Mouse (Mus musculus) limb, embryonic 14.5 days (tissue): ENCODE measurements around the gene Zbed3. TPM values are rescaled to one million over a fixed set of nuclear protein-coding genes. Genes with fewer than 3 reads are reported as not detected.
A peak's percentile ranks its signal among the peaks of the same experiment; 100 is the strongest.

Source experiments
- ATAC-seq: fragments of 200-750 bp; cut with Nextera tagmentation; 2 replicates; pipeline ENCODE4 v1.8.0; 2017; ENCODE audit warnings: low read depth, moderate number of reproducible peaks, moderate TSS enrichment; ENCODE audit not compliant: low FRiP score
- DNase-seq: peaks from one replicate; pipeline ENCODE4 v3.0.0-alpha.2; 2015; ENCODE audit warnings: low spot score
- H3K27ac ChIP-seq: fragments of 300-500 bp; sonication (generic); replicated peaks from 2 replicates; pipeline ENCODE4 v1.5.1; 2014; ENCODE audit warnings: low read depth, mild to moderate bottlenecking, low read length, moderate library complexity, mixed read lengths
- H3K27me3 ChIP-seq: fragments of 300-500 bp; sonication (generic); 2 replicates; pipeline ENCODE4 v1.6.1; 2014; ENCODE audit warnings: low read length, mixed read lengths; ENCODE audit not compliant: control insufficient read depth, insufficient read depth
- H3K36me3 ChIP-seq: fragments of 300-500 bp; sonication (generic); 2 replicates; pipeline ENCODE4 v1.6.1; 2014; ENCODE audit warnings: mild to moderate bottlenecking, low read length, moderate library complexity, mixed read lengths; ENCODE audit not compliant: control insufficient read depth, insufficient read depth
- H3K4me1 ChIP-seq: fragments of 300-500 bp; sonication (generic); 2 replicates; pipeline ENCODE4 v1.6.1; 2014; ENCODE audit warnings: antibody characterized with exemption, low read length, mixed read lengths; ENCODE audit not compliant: control insufficient read depth, insufficient read depth
- H3K4me2 ChIP-seq: fragments of 300-500 bp; sonication (generic); replicated peaks from 2 replicates; pipeline ENCODE4 v1.6.1; 2014; ENCODE audit warnings: low read depth, mild to moderate bottlenecking, low read length, moderate library complexity; ENCODE audit not compliant: severe bottlenecking
- H3K4me3 ChIP-seq: fragments of 300-500 bp; sonication (generic); replicated peaks from 2 replicates; pipeline ENCODE4 v1.5.1; 2014; ENCODE audit warnings: low read length
- H3K9ac ChIP-seq: fragments of 300-500 bp; sonication (generic); 2 replicates; pipeline ENCODE4 v1.6.1; 2014; ENCODE audit warnings: mild to moderate bottlenecking, low read depth, low read length, moderate library complexity; ENCODE audit not compliant: severe bottlenecking
- H3K9me3 ChIP-seq: fragments of 300-500 bp; sonication (generic); 2 replicates; pipeline ENCODE4 v1.6.1; 2016; ENCODE audit warnings: low read length; ENCODE audit not compliant: control insufficient read depth
- POLR2A ChIP-seq: fragments of 200-500 bp; IDR thresholded peaks from 2 replicates; pipeline ENCODE4 v1.8.0; 2012; ENCODE audit warnings: inconsistent platforms, mild to moderate bottlenecking, moderate library complexity, borderline replicate concordance; ENCODE audit not compliant: insufficient read depth, insufficient read length; ENCODE audit errors: extremely low read depth
- WGBS: fragments of 180-500 bp; shearing (Covaris S2); extraction: QIAGEN DNeasy Blood & Tissue Kit; methylation state at CpG from one replicate; pipeline ENCODE4 v1.1.7; 2014; 5-methylcytosine and 5-hydroxymethylcytosine counted together
- polyA plus RNA-seq, 2 experiments: library from polyadenylated mRNA; depleted of rRNA in 1 of 2; stranded (reverse) in 1 of 2; unstranded in 1 of 2; fragments of >200 nt; fragmentation: Nextera tagmentation in 1 of 2; extraction: Ambion mirVana in 1 of 2; gene quantifications; 2 replicates each; pipeline versions ENCODE4 v1.2.1 to v1.2.3; 2012 to 2014

Gene Zbed3
- polyA plus RNA-seq, 2 experiments: 68.8 to 80.2 TPM

DNA sequence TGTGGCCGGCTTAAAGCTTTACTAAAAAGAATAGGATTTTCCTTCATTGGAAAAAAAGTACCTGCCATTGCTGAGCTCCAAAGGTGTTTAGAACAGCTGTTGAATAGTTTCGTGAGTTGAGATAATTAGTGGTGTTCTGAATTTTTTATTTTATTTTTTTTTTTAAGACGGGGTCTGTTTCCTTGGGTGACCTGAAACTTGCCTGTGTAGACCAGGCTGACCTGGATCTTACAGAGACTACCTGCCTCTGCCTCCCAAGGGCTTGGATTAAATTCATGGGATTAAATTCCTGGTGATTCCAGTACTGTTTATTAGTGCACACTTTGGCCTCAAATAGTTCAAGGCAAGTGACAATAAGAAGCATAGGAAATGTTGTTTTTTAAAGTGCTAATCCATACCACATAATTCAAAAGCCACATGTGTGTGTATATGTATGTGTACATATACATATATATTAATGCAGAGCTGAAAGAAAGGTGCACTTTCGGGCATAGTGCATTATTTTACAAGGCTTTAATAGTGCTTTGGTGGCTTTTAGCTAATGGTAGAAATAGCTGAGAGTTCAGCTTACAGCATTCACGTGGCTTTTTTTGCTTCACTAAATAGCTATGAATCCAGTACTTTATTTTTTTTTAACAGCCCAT, 2.6 kb downstream of the Zbed3 start:
- Histone ChIP-seq H3K4me3 (peak overlapping the region; percentile 96), H3K9me3 (no peaks in the 10 kb centered on the region), H3K9ac (peak overlapping the region; percentile 100), H3K27ac (peak overlapping the region; percentile 100), H3K4me2 (peak overlapping the region; percentile 78), H3K27me3 (no peaks in the 10 kb centered on the region), H3K4me1 (peaks cover 25% of the 10 kb centered on the region), H3K36me3 (0 out of 2 replicates have a peak, but pooled peaks cover 9% of the 10 kb centered on the region)
- peak; percentile 45 for DNase-seq
- ATAC-seq: no peak
- WGBS: 4% methylated on average over 5 of the region's 5 CpGs
- TF ChIP-seq POLR2A: 0 out of 2 replicates have a peak, but pooled peaks have one; percentile 11

DNA sequence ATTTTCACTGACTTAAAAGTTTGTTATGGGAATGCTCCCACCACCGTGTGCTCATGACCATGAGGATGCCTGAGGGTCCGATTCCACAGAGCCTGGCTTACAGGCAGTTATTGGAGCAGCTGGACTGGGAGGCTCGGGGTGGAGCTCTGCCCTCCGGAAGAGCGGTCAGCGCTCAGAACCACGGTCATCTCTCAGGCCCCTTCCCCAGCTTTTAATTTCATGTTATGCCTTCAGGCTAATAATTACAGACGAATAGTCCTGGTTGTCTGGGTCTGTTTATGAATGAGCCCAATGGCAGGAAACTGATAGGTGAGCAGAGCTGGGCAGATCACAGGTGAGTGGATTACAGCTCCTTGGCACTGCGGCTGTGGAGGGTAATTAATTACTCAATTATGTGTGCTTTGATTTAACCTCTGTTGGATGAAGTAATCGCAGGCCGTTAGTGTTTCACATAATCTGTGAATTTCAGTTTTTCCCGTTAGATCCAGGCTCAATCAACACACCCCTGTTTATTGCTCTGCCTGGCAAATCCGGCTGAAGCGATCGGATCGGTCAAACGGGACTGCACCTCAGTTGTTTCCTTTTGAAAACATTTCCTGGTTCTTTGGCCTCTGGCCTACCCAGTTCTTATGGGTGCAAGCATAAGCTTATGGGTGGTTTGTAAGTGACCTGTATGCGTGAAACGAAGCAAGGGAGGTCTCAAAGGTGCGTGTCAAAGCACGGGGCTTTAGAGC, 3.4 kb downstream of the Zbed3 start:
- WGBS: 2% methylated on average over 21 of the region's 21 CpGs
- H3K4me1 ChIP-seq: peaks cover 25% of the 10 kb centered on the region
- TF ChIP-seq POLR2A: no peak
- peak overlapping the region; percentile 100 for H3K27ac ChIP-seq
- peak overlapping the region; percentile 96 for H3K4me3 ChIP-seq
- H3K27me3 ChIP-seq: no peaks in the 10 kb centered on the region
- H3K4me2 ChIP-seq: peak overlapping the region; percentile 78
- peak; percentile 42 for DNase-seq
- peak overlapping the region; percentile 100 for H3K9ac ChIP-seq
- no peak for ATAC-seq
- no peaks in the 10 kb centered on the region for H3K9me3 ChIP-seq
- H3K36me3 ChIP-seq: 0 out of 2 replicates have a peak, but pooled peaks cover 9% of the 10 kb centered on the region

DNA sequence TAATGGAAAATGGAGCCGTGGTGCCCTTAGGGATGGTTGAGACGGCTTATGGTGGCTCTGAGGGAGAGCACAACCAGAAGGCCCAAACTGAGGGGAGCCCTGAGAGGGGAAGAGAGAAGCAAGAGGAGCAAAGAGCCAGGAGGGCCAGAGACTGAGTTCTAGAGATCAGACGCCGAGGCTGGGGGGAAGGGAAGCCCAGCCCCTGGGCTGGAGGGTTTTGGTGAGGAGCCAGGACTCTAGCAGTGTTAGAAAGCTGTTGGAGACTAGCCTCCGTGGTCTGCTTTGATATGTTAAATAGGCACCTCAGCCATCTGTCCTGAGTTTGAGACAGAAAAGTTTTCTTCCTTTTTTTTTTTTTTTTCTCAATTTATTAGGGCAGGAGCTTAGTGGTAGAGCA, 3.9 kb downstream of the Zbed3 start:
- no peaks in the 10 kb centered on the region for H3K27me3 ChIP-seq
- no peaks in the 10 kb centered on the region for H3K9me3 ChIP-seq
- no peak for ATAC-seq
- H3K27ac ChIP-seq: peak overlapping the region; percentile 100
- no peak for TF ChIP-seq POLR2A
- H3K4me1 ChIP-seq: peaks cover 25% of the 10 kb centered on the region
- H3K4me2 ChIP-seq: peak overlapping the region; percentile 78
- peak; percentile 73 for DNase-seq
- H3K4me3 ChIP-seq: peak overlapping the region; percentile 96
- H3K36me3 ChIP-seq: 0 out of 2 replicates have a peak, but pooled peaks cover 9% of the 10 kb centered on the region
- 4% methylated on average over 5 of the region's 5 CpGs for WGBS
- peak overlapping the region; percentile 100 for H3K9ac ChIP-seq

DNA sequence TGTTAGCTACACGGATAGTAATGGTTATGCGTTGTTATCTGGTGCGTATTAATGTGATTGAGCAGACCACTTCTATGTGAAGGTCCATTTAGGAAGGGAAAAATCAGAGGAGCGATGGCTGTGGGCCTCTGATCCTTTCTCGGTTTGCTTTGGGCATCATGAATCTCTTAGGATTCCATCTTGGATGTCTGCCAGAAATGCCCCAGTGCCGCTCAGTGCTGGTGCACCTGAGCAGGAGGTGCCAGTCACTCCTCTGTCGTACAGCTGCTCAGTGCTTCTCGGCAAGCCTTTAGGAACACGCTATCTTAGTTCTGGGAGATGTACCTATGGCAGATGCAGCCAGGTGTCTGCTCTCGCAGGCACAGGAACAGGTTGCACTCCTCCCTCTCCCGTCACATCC, 5.4 kb downstream of the Zbed3 start:
- Histone ChIP-seq H3K27ac (no peak overlapping the region), H3K4me2 (no peak overlapping the region), H3K36me3 (0 out of 2 replicates have a peak, but pooled peaks cover 9% of the 10 kb centered on the region), H3K9ac (no peak overlapping the region), H3K4me3 (no peak overlapping the region), H3K4me1 (peaks cover 25% of the 10 kb centered on the region), H3K9me3 (no peaks in the 10 kb centered on the region), H3K27me3 (no peaks in the 10 kb centered on the region)
- DNase-seq (no peak), ATAC-seq (no peak)
- WGBS: 78% methylated on average over 11 of the region's 11 CpGs
- no peak for TF ChIP-seq POLR2A

DNA sequence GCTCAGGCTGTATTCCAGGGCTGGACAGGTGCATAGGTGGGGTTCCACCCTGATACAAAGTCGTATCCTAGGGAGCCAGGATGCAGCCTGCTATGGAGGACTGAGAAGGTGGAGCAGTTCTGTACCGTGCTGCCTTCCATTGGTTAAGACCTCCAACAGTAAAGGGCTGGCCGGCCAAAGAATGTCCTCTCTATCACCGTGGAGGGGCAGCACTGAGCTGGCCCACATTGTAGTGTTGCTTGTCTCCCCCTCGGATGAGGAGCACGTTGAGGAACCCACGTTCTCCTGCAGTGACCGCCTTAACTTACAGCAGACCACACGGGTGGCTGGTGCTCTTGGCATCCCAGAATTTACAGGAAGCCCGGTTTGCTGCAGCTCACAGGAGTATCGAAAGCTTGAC, 7.1 kb downstream of the Zbed3 start:
- Histone ChIP-seq H3K4me2 (no peak overlapping the region), H3K9me3 (no peaks in the 10 kb centered on the region), H3K27ac (no peak overlapping the region), H3K27me3 (no peaks in the 10 kb centered on the region), H3K4me3 (no peak overlapping the region), H3K36me3 (peaks cover 9% of the 10 kb centered on the region; the same call in 1 of the 2 replicates), H3K4me1 (peaks cover 25% of the 10 kb centered on the region), H3K9ac (no peak overlapping the region)
- no peak for DNase-seq
- 64% methylated on average over 11 of the region's 11 CpGs for WGBS
- no peak for TF ChIP-seq POLR2A
- no peak for ATAC-seq
